Mouse (Mus musculus): ENCODE measurements around the gene Scand1. TPM values are rescaled to one million over a fixed set of nuclear protein-coding genes. Genes with fewer than 3 reads are reported as not detected.

Scand1 gene
- polyA plus RNA-seq, 1 experiment: 78.0 TPM

Other genes starting within 250 kb of the Scand1 start
- gene Spag4, start 247.5 kb downstream of the Scand1 start, polyA plus RNA-seq (2012; rRNA removed): 4.9 and 5.6 TPM in 2 replicates
- 54.7 and 55.7 TPM in 2 replicates for gene Cpne1, start 200.7 kb downstream of the Scand1 start, polyA plus RNA-seq (2012; rRNA removed)
- gene Rbm12, start 200.7 kb downstream of the Scand1 start, polyA plus RNA-seq (2012; rRNA removed): 11.2 and 11.6 TPM in 2 replicates
- gene Gm28036, start 185.6 kb downstream of the Scand1 start, polyA plus RNA-seq (2012; rRNA removed): 4.3 and 5.5 TPM in 2 replicates
- gene Romo1, start 168.7 kb downstream of the Scand1 start, polyA plus RNA-seq (2012; rRNA removed): 272 and 376 TPM in 2 replicates
- 55.0 and 56.2 TPM in 2 replicates for gene Nfs1, start 168.5 kb downstream of the Scand1 start, polyA plus RNA-seq (2012; rRNA removed)
- gene Rbm39, start 132.5 kb downstream of the Scand1 start, polyA plus RNA-seq (2012; rRNA removed): 169 and 203 TPM in 2 replicates
- 29.7 and 34.2 TPM in 2 replicates for gene Phf20, start 116.2 kb downstream of the Scand1 start, polyA plus RNA-seq (2012; rRNA removed)
- 7.8 and 8.9 TPM in 2 replicates for gene Cnbd2, start 405 bp downstream of the Scand1 start, polyA plus RNA-seq (2012; rRNA removed)
- 211 and 225 TPM in 2 replicates for gene Epb41l1, start 108.2 kb upstream of the Scand1 start, polyA plus RNA-seq (2012; rRNA removed)
- 31.9 and 33.2 TPM in 2 replicates for gene Aar2, start 234.9 kb upstream of the Scand1 start, polyA plus RNA-seq (2012; rRNA removed)

All from frontal cortex, adult 2 months (tissue).